Mouse (Mus musculus) embryo, embryonic 10 days (tissue): ENCODE results near the gene Adam15.

ENCODE experiments used
- DNase-seq: peaks from one replicate; pipeline ENCODE4 v3.0.0-alpha.2; 2015; ENCODE audit warnings: low spot score

Gene Adam15

GRCm38 (mm10) chr3:89296761-89297396 lies 52.9 kb downstream of the Adam15 start:
- DNase-seq = no peak

GRCm38 (mm10) chr3:89295685-89296230 lies 54.0 kb downstream of the Adam15 start:
- no peak for DNase-seq

- DNase-seq = no peak
These were observed 55.6 kb downstream of the Adam15 start for GRCm38 (mm10) chr3:89294195-89294594.

- DNase-seq = no peak
These were observed 56.4 kb downstream of the Adam15 start for GRCm38 (mm10) chr3:89293247-89293918.

- no peak for DNase-seq
These were observed 57.5 kb downstream of the Adam15 start for GRCm38 (mm10) chr3:89292303-89292702.

- DNase-seq = no peak
These were observed 57.9 kb downstream of the Adam15 start for GRCm38 (mm10) chr3:89291874-89292273.
